Mouse (Mus musculus) c-Kit-negative CD71-positive TER-119-positive erythroid progenitor cells, embryonic 14.5 days (primary cell): ENCODE data around the gene Pex5.
"Not testable (repeated sequence)": the region's sequence is repeated elsewhere in the genome, so short reads cannot be mapped to it uniquely, and the experiment has no call there.

Experiments
- DNase-seq: peaks from one replicate; pipeline ENCODE4 v3.0.0-alpha.2; 2013; ENCODE audit warnings: low read depth, low spot score

The Pex5 gene

GRCm38 (mm10) chr6:124427289-124427688, 12.4 kb upstream of the Pex5 start:
- DNase-seq, result no peak

- DNase-seq, result no peak
Observed at GRCm38 (mm10) chr6:124426604-124427003, 11.7 kb upstream of the Pex5 start.

GRCm38 (mm10) chr6:124425523-124425922, 10.7 kb upstream of the Pex5 start:
- no peak for DNase-seq

- not testable (repeated sequence) for DNase-seq
Observed at GRCm38 (mm10) chr6:124425042-124425441, 10.2 kb upstream of the Pex5 start.

- DNase-seq, result no peak
Observed at GRCm38 (mm10) chr6:124424068-124424498, 9.2 kb upstream of the Pex5 start.

- DNase-seq, result no peak
Observed at GRCm38 (mm10) chr6:124418686-124419085, 3.8 kb upstream of the Pex5 start.

- peak; percentile 53 for DNase-seq
Observed at GRCm38 (mm10) chr6:124415347-124416088, 651 bp upstream of the Pex5 start.

GRCm38 (mm10) chr6:124414150-124414926, 529 bp downstream of the Pex5 start:
- peak; percentile 11 for DNase-seq

GRCm38 (mm10) chr6:124413770-124414149, 1.1 kb downstream of the Pex5 start:
- DNase-seq, result no peak

- no peak for DNase-seq
Observed at GRCm38 (mm10) chr6:124408355-124408754, 6.5 kb downstream of the Pex5 start.

- no peak for DNase-seq
Observed at GRCm38 (mm10) chr6:124407180-124407579, 7.7 kb downstream of the Pex5 start.

- no peak for DNase-seq
Observed at GRCm38 (mm10) chr6:124406326-124406725, 8.5 kb downstream of the Pex5 start.

- no peak for DNase-seq
Observed at GRCm38 (mm10) chr6:124399738-124400137, 15.1 kb downstream of the Pex5 start.

GRCm38 (mm10) chr6:124394991-124395390, 19.9 kb downstream of the Pex5 start:
- not testable (repeated sequence) for DNase-seq

GRCm38 (mm10) chr6:124380142-124380541, 34.7 kb downstream of the Pex5 start:
- no peak for DNase-seq

- DNase-seq, result no peak
Observed at GRCm38 (mm10) chr6:124379331-124379730, 35.5 kb downstream of the Pex5 start.

- DNase-seq, result no peak
Observed at GRCm38 (mm10) chr6:124377494-124378255, 37.2 kb downstream of the Pex5 start.

GRCm38 (mm10) chr6:124376311-124376710, 38.6 kb downstream of the Pex5 start:
- no peak for DNase-seq

- DNase-seq, result peak; percentile 19
Observed at GRCm38 (mm10) chr6:124375435-124375884, 39.4 kb downstream of the Pex5 start.

GRCm38 (mm10) chr6:124374683-124375082, 40.2 kb downstream of the Pex5 start:
- no peak for DNase-seq

GRCm38 (mm10) chr6:124373584-124374206, 41.2 kb downstream of the Pex5 start:
- DNase-seq, result no peak

GRCm38 (mm10) chr6:124364328-124364727, 50.5 kb downstream of the Pex5 start:
- no peak for DNase-seq
